Mouse (Mus musculus) thymus, adult 2 months (tissue): ENCODE measurements around the gene Igsf21. TPM values are rescaled to one million over a fixed set of nuclear protein-coding genes. Genes with fewer than 3 reads are reported as not detected.

Experiments
- DNase-seq: peaks from one replicate; pipeline ENCODE4 v3.0.0; 2021
- H3K27ac ChIP-seq: fragments of 200-500 bp; 2 replicates; pipeline ENCODE4 v1.5.1; 2012; ENCODE audit warnings: low read length, control low read depth; ENCODE audit not compliant: control insufficient read depth, insufficient read depth
- H3K27me3 ChIP-seq: fragments of 200-500 bp; 2 replicates; pipeline ENCODE4 v1.6.1; 2012; ENCODE audit warnings: mild to moderate bottlenecking, low read length, moderate library complexity, mixed read lengths; ENCODE audit not compliant: control insufficient read depth, insufficient read depth
- H3K36me3 ChIP-seq: fragments of 200-500 bp; 2 replicates; pipeline ENCODE4 v1.6.1; 2012; ENCODE audit warnings: mild to moderate bottlenecking, low read length, moderate library complexity; ENCODE audit not compliant: control insufficient read depth, insufficient read depth
- H3K4me1 ChIP-seq: fragments of 200-500 bp; replicated peaks from 2 replicates; pipeline ENCODE4 v1.6.1; 2012; ENCODE audit warnings: low read length; ENCODE audit not compliant: control insufficient read depth, insufficient read depth
- H3K4me3 ChIP-seq: fragments of 200-500 bp; 2 replicates; pipeline ENCODE4 v1.5.1; 2012; ENCODE audit warnings: mild to moderate bottlenecking, low read length, control low read depth, moderate library complexity; ENCODE audit not compliant: control insufficient read depth, insufficient read depth
- CTCF ChIP-seq: fragments of 200-500 bp; IDR thresholded peaks from 2 replicates; pipeline ENCODE4 v1.5.1; 2012; ENCODE audit warnings: mild to moderate bottlenecking, control low read depth, low read length, moderate library complexity, borderline replicate concordance; ENCODE audit not compliant: control insufficient read depth, poor library complexity, insufficient read depth; ENCODE audit errors: extremely low read depth
- POLR2A ChIP-seq: fragments of 200-500 bp; IDR thresholded peaks from 2 replicates; pipeline ENCODE4 v1.6.1; 2012; ENCODE audit warnings: mild to moderate bottlenecking, low read length, control low read depth, moderate library complexity; ENCODE audit not compliant: control insufficient read depth, poor library complexity, insufficient read depth; ENCODE audit errors: extremely low read depth
- WGBS: fragments of 180-500 bp; shearing (Covaris S2); methylation state at CpG from one replicate; pipeline ENCODE4 v1.1.7; 2018; 5-methylcytosine and 5-hydroxymethylcytosine counted together
- polyA plus RNA-seq: library from polyadenylated mRNA; depleted of rRNA; stranded (reverse); fragments of >200 nt; gene quantifications from 2 replicates; pipeline ENCODE4 v1.2.3, GENCODE M21; 2012

Gene Igsf21
- polyA plus RNA-seq, 1 experiment: 1.0 TPM

DNA sequence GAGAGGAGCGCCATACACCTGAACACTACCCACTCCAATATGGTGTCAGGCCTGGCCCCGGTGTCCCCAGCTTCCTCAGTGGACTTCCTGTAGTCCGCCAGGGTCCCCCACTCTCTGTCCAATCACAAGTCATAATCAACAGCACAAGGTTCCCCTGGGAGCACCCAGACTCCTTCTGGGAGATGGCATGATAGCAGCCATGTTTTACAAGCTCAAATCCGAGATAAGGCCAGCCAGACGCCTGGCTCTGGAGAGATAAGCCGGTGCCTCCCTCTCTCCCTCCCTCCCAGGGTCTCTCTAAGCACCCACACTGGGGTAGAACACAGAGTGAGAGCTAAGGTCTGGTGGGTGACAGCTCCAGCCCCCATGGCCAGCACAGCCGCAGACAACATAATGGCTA lies 58.0 kb downstream of the Igsf21 start:
- Histone ChIP-seq H3K27ac (no peak overlapping the region), H3K36me3 (no peaks in the 10 kb centered on the region), H3K27me3 (no peaks in the 10 kb centered on the region), H3K4me3 (no peak overlapping the region), H3K4me1 (no peaks in the 10 kb centered on the region)
- DNase-seq: no peak
- TF ChIP-seq POLR2A (no peak), CTCF (no peak)
- WGBS: 69% methylated on average over 7 of the region's 7 CpGs

DNA sequence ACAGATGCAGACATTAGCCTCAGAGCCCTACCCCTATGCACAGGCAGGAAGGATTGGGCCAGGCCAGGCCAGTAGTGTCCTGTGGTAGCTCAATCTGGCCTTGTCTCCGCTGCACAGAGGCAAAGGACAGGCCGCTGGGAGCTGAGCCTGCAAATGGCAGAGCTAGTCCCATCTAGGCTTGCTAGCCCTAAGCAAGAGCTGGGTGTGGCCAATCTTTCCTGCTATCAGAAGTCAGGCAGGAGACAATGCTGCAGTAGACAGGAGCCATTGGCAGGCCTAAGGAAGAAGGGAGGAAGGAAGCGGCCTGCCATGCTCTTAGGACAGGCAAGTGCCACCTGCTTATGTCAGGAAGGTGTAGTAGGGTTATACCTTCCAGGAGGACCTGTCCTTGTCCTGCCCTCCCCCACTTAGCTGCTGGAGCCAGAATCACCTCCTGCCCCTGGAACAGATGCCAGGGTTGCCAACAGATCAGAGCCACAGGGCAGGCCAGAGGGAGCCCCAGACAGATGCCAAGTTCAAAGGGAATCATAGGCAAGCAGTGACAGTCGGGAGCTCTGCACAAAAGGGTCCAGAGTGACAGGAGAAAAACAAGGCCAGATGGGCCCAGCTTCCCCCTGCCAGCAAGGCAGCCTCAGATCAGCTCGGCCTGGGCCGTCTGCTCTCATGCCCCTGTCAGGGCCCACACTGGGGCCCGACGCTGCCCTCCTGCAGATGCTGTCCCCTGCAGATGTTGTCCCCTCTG lies 59.0 kb downstream of the Igsf21 start:
- Histone ChIP-seq H3K4me1 (no peaks in the 10 kb centered on the region), H3K4me3 (no peak overlapping the region), H3K36me3 (no peaks in the 10 kb centered on the region), H3K27ac (no peak overlapping the region), H3K27me3 (no peaks in the 10 kb centered on the region)
- TF ChIP-seq POLR2A: no peak
- no peak for TF ChIP-seq CTCF
- 88% methylated on average over 8 of the region's 8 CpGs for WGBS
- no peak for DNase-seq

DNA sequence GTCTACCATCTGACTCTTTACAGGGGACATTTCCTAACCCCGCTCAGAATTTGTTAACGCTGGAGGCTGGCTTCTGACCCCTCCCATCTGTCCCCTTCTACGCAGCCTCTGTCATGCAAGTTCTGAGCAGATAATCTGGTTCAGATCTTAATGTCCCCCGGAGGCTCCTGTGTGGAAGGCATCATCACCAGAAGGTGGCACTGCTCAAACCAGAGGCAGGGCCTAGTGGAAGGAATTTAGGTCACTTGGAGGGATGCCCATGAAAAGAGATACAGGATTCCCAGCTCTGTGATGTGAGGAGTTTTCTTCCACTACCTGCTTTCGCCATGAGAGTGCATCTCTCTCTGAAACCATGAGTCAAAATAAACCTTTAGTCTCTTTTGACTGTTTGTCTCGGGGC lies 67.0 kb downstream of the Igsf21 start:
- TF ChIP-seq CTCF (no peak), POLR2A (no peak)
- 76% methylated on average over 6 of the region's 6 CpGs for WGBS
- Histone ChIP-seq H3K27ac (no peak overlapping the region), H3K4me3 (no peak overlapping the region), H3K27me3 (no peaks in the 10 kb centered on the region), H3K4me1 (no peaks in the 10 kb centered on the region), H3K36me3 (no peaks in the 10 kb centered on the region)
- DNase-seq: no peak

DNA sequence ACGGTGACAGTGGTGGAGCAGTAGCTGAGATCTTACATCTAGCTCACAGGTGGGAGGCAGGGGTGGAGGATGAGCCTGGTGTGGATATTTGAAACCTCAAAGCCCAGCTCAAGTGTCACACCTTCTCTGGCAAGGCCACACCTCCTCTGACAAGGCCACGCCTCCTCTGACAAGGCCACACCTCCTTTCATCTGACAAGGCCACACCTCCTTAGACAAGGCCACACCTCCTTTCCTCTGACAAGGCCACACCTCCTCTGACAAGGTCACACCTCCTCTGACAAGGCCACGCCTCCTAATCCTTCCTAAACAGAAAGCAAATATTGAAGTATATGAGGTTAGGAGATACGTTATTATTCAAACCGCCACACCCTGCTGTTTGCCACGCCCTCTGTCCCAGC lies 69.5 kb downstream of the Igsf21 start:
- Histone ChIP-seq H3K4me3 (no peak overlapping the region), H3K36me3 (no peaks in the 10 kb centered on the region), H3K4me1 (no peaks in the 10 kb centered on the region), H3K27ac (no peak overlapping the region), H3K27me3 (no peaks in the 10 kb centered on the region)
- DNase-seq: no peak
- WGBS: 93% methylated on average over 6 of the region's 6 CpGs
- TF ChIP-seq CTCF (no peak), POLR2A (no peak)

DNA sequence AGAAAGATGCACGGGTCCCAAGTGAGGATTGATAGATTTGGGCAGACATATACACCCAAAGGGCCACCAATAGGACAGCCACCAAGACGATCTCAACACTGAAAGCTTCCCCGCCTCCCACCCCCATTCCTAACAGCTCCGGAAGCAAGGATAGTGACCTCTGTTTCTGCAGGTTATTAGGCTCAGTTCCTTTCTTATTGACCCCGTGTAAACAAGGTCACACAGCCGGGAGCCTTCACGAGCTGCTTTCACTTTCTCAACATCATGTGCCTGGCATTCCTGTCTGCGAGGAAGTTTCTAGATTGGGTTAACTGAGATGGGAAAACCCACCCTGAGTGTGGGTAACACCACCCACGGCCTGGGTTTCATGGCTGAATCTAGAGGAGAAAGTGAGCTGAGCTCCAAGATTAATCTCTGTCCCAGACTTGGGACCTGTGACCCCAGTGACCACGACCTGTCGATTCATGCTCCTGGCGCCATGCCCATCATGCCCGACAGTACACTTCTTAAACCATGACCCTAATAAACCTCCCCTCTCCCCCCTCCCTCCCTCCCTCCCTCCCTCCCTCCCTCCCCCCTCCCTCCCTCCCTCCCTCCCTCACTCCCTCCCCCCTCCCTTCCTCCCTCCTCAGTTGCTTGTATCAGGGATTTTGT lies 72.7 kb downstream of the Igsf21 start:
- no peak overlapping the region for H3K4me3 ChIP-seq
- no peaks in the 10 kb centered on the region for H3K27me3 ChIP-seq
- H3K4me1 ChIP-seq: no peaks in the 10 kb centered on the region
- WGBS: 45% methylated on average over 13 of the region's 13 CpGs
- no peaks in the 10 kb centered on the region for H3K36me3 ChIP-seq
- DNase-seq: no peak
- TF ChIP-seq POLR2A (no peak), CTCF (no peak)
- H3K27ac ChIP-seq: no peak overlapping the region

DNA sequence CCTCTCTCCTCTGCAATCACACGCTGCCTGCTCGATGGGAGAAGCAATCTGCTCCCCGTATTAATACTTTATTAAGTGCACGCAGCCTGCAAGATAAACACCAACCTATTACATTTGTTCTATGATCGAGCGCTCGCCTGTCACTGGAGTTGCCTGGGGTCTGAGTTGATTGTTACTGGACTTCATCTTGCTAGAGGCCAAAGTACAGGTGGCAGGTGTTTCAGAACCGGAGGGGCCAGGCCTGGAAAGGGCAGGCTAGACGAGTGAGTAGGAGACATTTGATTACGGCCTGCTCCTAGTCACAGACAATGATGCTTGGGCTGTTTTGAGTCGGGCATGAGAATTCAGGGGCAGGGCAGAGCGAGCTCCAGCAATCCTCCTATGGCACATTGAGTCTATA lies 73.5 kb downstream of the Igsf21 start:
- Histone ChIP-seq H3K27me3 (no peaks in the 10 kb centered on the region), H3K36me3 (no peaks in the 10 kb centered on the region), H3K4me1 (no peaks in the 10 kb centered on the region), H3K4me3 (no peak overlapping the region), H3K27ac (no peak overlapping the region)
- DNase-seq: no peak
- 89% methylated on average over 12 of the region's 12 CpGs for WGBS
- TF ChIP-seq POLR2A: no peak
- no peak for TF ChIP-seq CTCF
